Mouse (Mus musculus): Measurements from ENCODE around the gene Gstm2.

DNA sequence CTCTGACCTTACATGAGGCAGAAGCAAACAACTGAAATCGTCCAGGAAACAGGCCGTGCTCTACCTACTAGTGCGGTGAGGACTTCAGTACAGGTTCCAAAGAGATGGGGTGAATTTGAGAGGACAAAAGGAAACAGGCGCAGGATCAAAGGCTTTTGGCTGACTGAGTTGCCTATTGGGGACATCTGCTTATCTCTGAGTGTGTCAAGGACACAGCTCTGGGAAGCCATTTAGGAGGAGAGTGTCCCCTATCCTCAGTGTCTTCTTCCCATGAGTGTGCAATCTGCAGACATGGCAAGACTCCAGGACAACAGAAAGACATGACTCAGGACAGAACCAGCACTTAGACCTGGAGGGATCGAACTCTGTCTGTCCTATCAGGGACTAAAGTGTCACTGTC lies 1.8 kb downstream of the Gstm2 start:
- no peak for TF ChIP-seq POLR2A (IDR thresholded peaks at IDR 0.05; ENCODE audit: control insufficient read depth, extremely low read depth, insufficient read depth, low read length, poor library complexity)
- TF ChIP-seq CTCF (IDR thresholded peaks at IDR 0.05; ENCODE audit: borderline replicate concordance, control insufficient read depth, extremely low read depth, insufficient read depth, low read length, poor library complexity) = no peak
